In genomic region chr16:46154832-46155231, GRCm38 (mm10) we compare ENCODE assay signal across 7 mouse cellular contexts. TPM values are rescaled to one million over a fixed set of nuclear protein-coding genes. Genes with fewer than 3 reads are reported as not detected.
DNase-seq lines count a peak whose midpoint lies in the region; ATAC-seq and TF ChIP-seq lines count a peak whose summit lies in the region.
"Not testable (repeated sequence)": the region's sequence is repeated elsewhere in the genome, so short reads cannot be mapped to it uniquely, and the experiment has no call there.

Gene Gm4737, minus strand, starts transcription at chr16:46155077.

- intact Hi-C loops in gastrocnemius, postnatal 14 days (cut with DNase I; ENCODE audit: low total_unique reads); heart, postnatal 14 days (cut with DNase I); left cerebral cortex, postnatal 10 days (cut with DNase I): not testable (repeated sequence)

- H3K4me1 ChIP-seq in brown adipose tissue, adult 24 weeks (ENCODE audit: control insufficient read depth, insufficient read depth, insufficient read length, low read length), result not testable (repeated sequence)

- not testable (repeated sequence) for TF ChIP-seq CTCF in layer of hippocampus, adult 2 months (conservative IDR thresholded peaks at IDR 0.05)

- not testable (repeated sequence) for H3K27ac ChIP-seq in brown adipose tissue, adult 24 weeks (replicated peaks; ENCODE audit: low read depth, low read length); layer of hippocampus, adult 2 months

- peak; percentile 50; the same call in 1 of the 2 replicates for ATAC-seq in megakaryocyte progenitor cell, adult 5-6 weeks (replicated peaks; ENCODE audit: poor library complexity)

- DNase-seq in adrenal gland, adult 2 months; gastrocnemius, postnatal 14 days; heart, postnatal 14 days; layer of hippocampus, adult 2 months (ENCODE audit: low spot score in 2 of 2); left cerebral cortex, postnatal 10 days (ENCODE audit: extremely low spot score in 1 of 2, low spot score in 2 of 2): not testable (repeated sequence)

- H3K4me3 ChIP-seq in brown adipose tissue, adult 24 weeks (ENCODE audit: insufficient read depth, low read depth, low read length); layer of hippocampus, adult 2 months: not testable (repeated sequence)

RNA-seq across cellular contexts. Expression of gene Gm4737, which starts in this region (rescaled TPM):
- total RNA-seq in adrenal gland, adult 2 months (2021), result 10 to 100 TPM; 25.7 to 28.3 TPM
- polyA plus RNA-seq in adrenal gland, adult 2 months (2012; rRNA removed), result 16.4 and 26.2 TPM in 2 replicates
- polyA plus RNA-seq in brown adipose tissue, adult 24 weeks (2012; ENCODE audit: insufficient read depth, insufficient read length, missing spikeins), result 5.3 and 14.3 TPM in 2 replicates
- total RNA-seq in gastrocnemius, postnatal 14 days (2021), result 10 to 100 TPM; 18.9 to 20.1 TPM
- total RNA-seq in heart, postnatal 14 days (2021), result 10 to 100 TPM; 11.7 to 12.2 TPM
- total RNA-seq in layer of hippocampus, adult 2 months (2021), result 10 to 100 TPM; 15.1 to 16.0 TPM
- 10 to 100 TPM; 11.0 to 13.2 TPM for total RNA-seq in left cerebral cortex, postnatal 10 days (2021)
- total RNA-seq in megakaryocyte progenitor cell, adult 5-6 weeks (2015), result 5.8 and 7.5 TPM in 2 replicates
- total RNA-seq in megakaryocyte progenitor cell, adult 5-6 weeks (2017), result 11.5 and 20.0 TPM in 2 replicates
